Mouse (Mus musculus) stomach, embryonic 15.5 days (tissue): ENCODE measurements around the gene Prkch. TPM values are rescaled to one million over a fixed set of nuclear protein-coding genes. Genes with fewer than 3 reads are reported as not detected.

Experiments
- ATAC-seq: fragments of 200-750 bp; cut with Nextera tagmentation; 2 replicates; pipeline ENCODE4 v1.8.0; 2017; ENCODE audit warnings: low read depth, moderate number of reproducible peaks, moderate TSS enrichment; ENCODE audit not compliant: insufficient read depth, low FRiP score
- H3K27ac ChIP-seq: fragments of 300-500 bp; sonication (generic); 2 replicates; pipeline ENCODE4 v1.5.1; 2015; ENCODE audit warnings: mild to moderate bottlenecking, inconsistent platforms
- H3K27me3 ChIP-seq: fragments of 300-500 bp; sonication (generic); replicated peaks from 2 replicates; pipeline ENCODE4 v1.6.1; 2015; ENCODE audit warnings: inconsistent platforms
- H3K36me3 ChIP-seq: fragments of 300-500 bp; sonication (generic); 2 replicates; pipeline ENCODE4 v1.6.1; 2015; ENCODE audit warnings: inconsistent platforms
- H3K4me1 ChIP-seq: fragments of 300-500 bp; sonication (generic); 2 replicates; pipeline ENCODE4 v1.6.1; 2015; ENCODE audit warnings: inconsistent platforms
- H3K4me2 ChIP-seq: fragments of 300-500 bp; sonication (generic); 2 replicates; pipeline ENCODE4 v1.6.1; 2015; ENCODE audit warnings: mild to moderate bottlenecking, inconsistent platforms
- H3K4me3 ChIP-seq: fragments of 300-500 bp; sonication (generic); replicated peaks from 2 replicates; pipeline ENCODE4 v1.5.1; 2015; ENCODE audit warnings: inconsistent platforms
- H3K9ac ChIP-seq: fragments of 300-500 bp; sonication (generic); 2 replicates; pipeline ENCODE4 v1.6.1; 2015; ENCODE audit warnings: inconsistent platforms
- H3K9me3 ChIP-seq: fragments of 300-500 bp; sonication (generic); 2 replicates; pipeline ENCODE4 v1.6.1; 2016; ENCODE audit warnings: inconsistent platforms
- WGBS: fragments of 180-500 bp; shearing (Covaris S2); methylation state at CpG from one replicate; pipeline ENCODE4 v1.1.7; 2015; 5-methylcytosine and 5-hydroxymethylcytosine counted together
- polyA plus RNA-seq: library from polyadenylated mRNA; unstranded; fragments of >200 nt; fragmentation: Nextera tagmentation; extraction: Ambion mirVana; gene quantifications from 2 replicates; pipeline ENCODE4 v1.2.1, GENCODE M21; 2015

Prkch gene
- polyA plus RNA-seq, 1 experiment from 2014 or later = 11.9 TPM

- H3K4me1 ChIP-seq = no peaks in the 10 kb centered on the region
- H3K27ac ChIP-seq = no peak overlapping the region
- ATAC-seq = no peak
- no peak overlapping the region for H3K9ac ChIP-seq
- no peaks in the 10 kb centered on the region for H3K27me3 ChIP-seq
- no peaks in the 10 kb centered on the region for H3K9me3 ChIP-seq
- H3K4me2 ChIP-seq = no peak overlapping the region
- H3K36me3 ChIP-seq = no peaks in the 10 kb centered on the region
- H3K4me3 ChIP-seq = no peak overlapping the region
- 75% methylated on average over 4 of the region's 4 CpGs for WGBS
These were observed 138.5 kb downstream of the Prkch start for GRCm38 (mm10) chr12:73723067-73723466.

DNA sequence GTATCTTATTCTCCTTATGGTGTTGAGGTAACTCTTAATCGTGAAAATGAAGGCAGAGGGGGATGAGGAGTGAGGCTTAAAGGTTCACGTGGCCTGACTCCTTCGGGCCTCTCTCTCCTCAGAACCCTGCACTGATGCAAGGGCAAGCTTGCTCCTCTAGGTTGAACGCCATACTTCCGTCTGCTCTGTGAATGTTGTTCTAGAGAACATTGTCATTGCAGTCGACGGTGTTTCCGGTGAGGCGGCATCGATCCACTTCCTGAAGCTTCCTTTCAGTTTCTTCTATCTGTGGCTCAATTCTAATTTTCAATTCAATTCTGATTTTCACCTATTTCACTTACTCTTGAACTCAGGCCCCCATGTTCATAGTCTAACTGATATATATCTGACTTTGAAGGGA is 139.3 kb downstream of the Prkch start:
- Histone ChIP-seq H3K36me3 (no peaks in the 10 kb centered on the region), H3K4me1 (no peaks in the 10 kb centered on the region), H3K9me3 (no peaks in the 10 kb centered on the region), H3K27ac (no peak overlapping the region), H3K4me3 (no peak overlapping the region), H3K9ac (no peak overlapping the region), H3K4me2 (no peak overlapping the region), H3K27me3 (no peaks in the 10 kb centered on the region)
- no peak for ATAC-seq
- WGBS = 96% methylated on average over 10 of the region's 10 CpGs

DNA sequence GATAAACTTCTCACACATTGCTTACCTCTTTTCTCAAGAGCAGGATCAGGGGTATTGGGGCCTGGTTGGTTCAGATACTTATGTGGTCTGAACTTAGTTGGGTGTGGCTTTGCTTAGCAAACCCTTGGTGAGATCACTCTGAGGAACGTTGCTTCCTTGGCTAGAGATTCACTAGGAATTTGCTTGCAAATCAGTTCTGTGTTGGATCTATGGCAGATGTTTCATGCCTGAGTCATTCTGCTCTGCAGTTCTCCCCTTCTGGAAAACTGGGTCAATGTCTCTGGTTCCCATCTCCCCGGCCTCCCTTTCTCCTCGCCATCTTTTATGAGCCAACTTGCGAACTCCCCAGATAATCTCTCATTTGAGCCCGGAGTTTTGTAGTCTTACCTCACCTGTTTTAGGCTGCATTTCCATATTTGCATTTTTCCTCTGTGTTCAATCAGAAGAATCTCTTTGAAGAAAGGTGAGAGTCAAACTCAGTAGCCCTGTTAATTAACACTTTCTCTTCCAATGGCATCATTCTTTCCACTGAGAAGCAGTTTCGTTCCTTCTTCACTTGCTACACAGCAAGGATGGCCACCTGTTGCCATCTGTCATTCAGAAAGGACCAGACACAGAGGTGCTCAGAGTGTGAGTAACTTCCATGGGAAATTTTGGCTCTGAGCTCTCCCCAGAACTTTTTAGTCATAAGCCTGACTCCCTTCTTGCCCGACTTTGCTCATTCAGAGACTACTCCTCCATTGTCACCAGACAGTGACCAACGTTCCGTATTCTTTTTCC is 141.4 kb downstream of the Prkch start:
- WGBS = 86% methylated on average over 9 of the region's 9 CpGs
- Histone ChIP-seq H3K27me3 (no peaks in the 10 kb centered on the region), H3K4me3 (no peak overlapping the region), H3K27ac (no peak overlapping the region), H3K9ac (no peak overlapping the region), H3K4me2 (no peak overlapping the region), H3K4me1 (no peaks in the 10 kb centered on the region), H3K36me3 (no peaks in the 10 kb centered on the region), H3K9me3 (no peaks in the 10 kb centered on the region)
- ATAC-seq = no peak

DNA sequence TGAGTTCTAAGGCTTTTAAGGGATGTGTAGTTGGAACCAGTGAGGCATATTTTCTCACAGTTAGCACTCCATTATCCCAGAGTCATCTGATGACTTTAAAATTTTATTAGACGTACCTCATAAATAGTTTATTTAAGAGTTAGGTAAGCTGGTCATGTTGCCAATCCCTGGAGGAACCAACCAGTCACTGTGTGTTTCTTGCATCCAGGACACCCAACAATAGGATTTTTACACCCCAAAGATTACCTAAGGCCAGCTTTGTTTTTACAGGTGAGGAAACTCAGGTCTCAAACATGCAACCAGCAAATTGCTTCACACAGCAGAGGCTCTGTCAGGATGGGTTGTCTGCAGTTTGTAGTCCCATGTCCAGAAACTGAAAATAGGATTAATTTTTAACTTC is 142.4 kb downstream of the Prkch start:
- Histone ChIP-seq H3K4me1 (0 out of 2 replicates have a peak, but pooled peaks cover 3% of the 10 kb centered on the region), H3K4me2 (no peak overlapping the region), H3K9ac (no peak overlapping the region), H3K27me3 (no peaks in the 10 kb centered on the region), H3K36me3 (no peaks in the 10 kb centered on the region), H3K27ac (no peak overlapping the region), H3K9me3 (no peaks in the 10 kb centered on the region), H3K4me3 (no peak overlapping the region)
- WGBS = 83% methylated on average over 1 of the region's 1 CpGs
- ATAC-seq = no peak

- 53% methylated on average over 4 of the region's 4 CpGs for WGBS
- Histone ChIP-seq H3K4me1 (0 out of 2 replicates have a peak, but pooled peaks cover 5% of the 10 kb centered on the region), H3K27ac (no peak overlapping the region), H3K27me3 (no peaks in the 10 kb centered on the region), H3K9me3 (no peaks in the 10 kb centered on the region), H3K36me3 (no peaks in the 10 kb centered on the region), H3K4me3 (no peak overlapping the region), H3K4me2 (no peak overlapping the region), H3K9ac (no peak overlapping the region)
- no peak for ATAC-seq
These were observed 146.0 kb downstream of the Prkch start for GRCm38 (mm10) chr12:73730603-73731002.

DNA sequence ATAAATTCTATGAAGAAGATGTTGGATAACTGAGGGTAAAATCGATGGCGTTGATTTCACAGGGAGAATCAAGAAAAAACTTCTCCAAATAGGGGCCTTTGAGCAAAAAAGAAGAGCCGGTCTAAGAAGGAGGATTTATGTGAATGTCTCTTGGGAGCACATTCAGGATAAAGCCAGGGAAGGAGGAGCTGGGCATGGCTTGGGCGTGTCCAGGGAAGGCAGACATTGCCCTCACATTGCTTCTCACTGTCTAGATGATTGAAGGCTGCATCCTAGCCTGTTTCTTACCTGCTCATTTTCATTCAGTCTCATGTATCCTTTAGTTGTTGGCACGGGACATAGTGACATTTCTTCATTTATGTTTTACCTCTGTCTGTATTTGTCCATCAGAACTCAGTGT is 146.5 kb downstream of the Prkch start:
- Histone ChIP-seq H3K27me3 (no peaks in the 10 kb centered on the region), H3K4me1 (0 out of 2 replicates have a peak, but pooled peaks cover 5% of the 10 kb centered on the region), H3K9ac (no peak overlapping the region), H3K4me3 (no peak overlapping the region), H3K27ac (no peak overlapping the region), H3K36me3 (no peaks in the 10 kb centered on the region), H3K9me3 (no peaks in the 10 kb centered on the region), H3K4me2 (no peak overlapping the region)
- WGBS = 78% methylated on average over 5 of the region's 5 CpGs
- no peak for ATAC-seq

DNA sequence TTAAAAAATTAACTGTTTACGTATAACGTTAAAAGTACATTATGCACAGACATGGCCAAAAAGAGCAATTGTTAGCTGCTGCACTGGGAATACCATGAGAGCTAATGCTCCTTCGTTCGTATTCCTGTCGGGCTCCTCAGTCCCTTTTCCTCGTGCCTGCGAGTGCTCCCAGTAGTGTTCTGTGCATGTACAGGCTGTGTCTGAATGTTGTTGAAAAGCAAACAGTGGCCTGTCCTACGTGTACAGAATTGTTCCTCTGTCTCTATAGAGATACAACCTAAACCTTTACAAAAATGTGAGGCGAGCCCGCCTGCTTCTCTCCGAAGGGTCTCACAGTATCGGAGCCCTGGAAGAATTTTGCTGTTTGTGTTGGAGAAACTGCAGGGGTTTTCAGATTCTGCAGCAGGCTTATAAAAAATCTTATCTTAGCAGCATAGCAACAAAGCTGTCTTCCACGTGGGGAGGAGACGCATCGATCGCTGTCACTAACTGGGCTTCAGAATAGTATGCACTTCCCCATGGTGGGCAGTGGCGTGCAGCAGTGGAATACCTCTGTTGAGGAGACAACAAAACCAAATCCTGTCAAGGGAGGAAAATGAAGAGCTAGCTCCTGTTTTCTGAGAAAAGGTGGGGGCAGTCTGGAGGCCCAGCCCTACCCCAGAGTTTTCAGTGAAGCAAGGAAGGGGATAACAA is 147.4 kb downstream of the Prkch start:
- H3K27me3 ChIP-seq = no peaks in the 10 kb centered on the region
- H3K4me2 ChIP-seq = no peak overlapping the region
- H3K4me1 ChIP-seq = 0 out of 2 replicates have a peak, but pooled peaks cover 5% of the 10 kb centered on the region
- WGBS = 46% methylated on average over 17 of the region's 17 CpGs
- no peak overlapping the region for H3K27ac ChIP-seq
- no peaks in the 10 kb centered on the region for H3K36me3 ChIP-seq
- no peak for ATAC-seq
- H3K9me3 ChIP-seq = no peaks in the 10 kb centered on the region
- H3K9ac ChIP-seq = no peak overlapping the region
- no peak overlapping the region for H3K4me3 ChIP-seq

DNA sequence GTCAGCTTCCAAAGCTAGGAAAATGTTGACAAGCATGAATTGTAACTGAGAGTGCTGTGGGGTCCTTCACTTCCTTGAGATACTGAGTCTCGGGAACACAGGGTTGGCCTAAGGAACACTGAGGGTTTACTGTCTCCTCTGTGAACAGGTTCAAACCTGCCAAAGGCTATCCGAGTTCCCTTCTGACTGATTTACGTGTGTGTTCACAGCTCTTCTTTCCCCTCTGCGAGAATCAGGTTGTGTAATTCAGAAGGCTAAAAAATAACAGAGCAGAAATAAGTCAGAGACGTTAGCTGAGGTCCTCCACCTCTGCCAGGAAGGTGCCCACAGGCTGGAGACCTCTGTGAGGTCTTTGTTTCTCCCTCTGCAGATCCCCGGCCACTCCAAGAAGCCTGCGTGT is 148.3 kb downstream of the Prkch start:
- no peak overlapping the region for H3K9ac ChIP-seq
- H3K9me3 ChIP-seq = no peaks in the 10 kb centered on the region
- no peak overlapping the region for H3K4me3 ChIP-seq
- H3K27me3 ChIP-seq = no peaks in the 10 kb centered on the region
- no peak overlapping the region; the same call in 1 of the 2 replicates for H3K27ac ChIP-seq
- ATAC-seq = no peak
- H3K36me3 ChIP-seq = no peaks in the 10 kb centered on the region
- H3K4me1 ChIP-seq = 0 out of 2 replicates have a peak, but pooled peaks cover 5% of the 10 kb centered on the region
- no peak overlapping the region for H3K4me2 ChIP-seq
- WGBS = 70% methylated on average over 7 of the region's 7 CpGs

DNA sequence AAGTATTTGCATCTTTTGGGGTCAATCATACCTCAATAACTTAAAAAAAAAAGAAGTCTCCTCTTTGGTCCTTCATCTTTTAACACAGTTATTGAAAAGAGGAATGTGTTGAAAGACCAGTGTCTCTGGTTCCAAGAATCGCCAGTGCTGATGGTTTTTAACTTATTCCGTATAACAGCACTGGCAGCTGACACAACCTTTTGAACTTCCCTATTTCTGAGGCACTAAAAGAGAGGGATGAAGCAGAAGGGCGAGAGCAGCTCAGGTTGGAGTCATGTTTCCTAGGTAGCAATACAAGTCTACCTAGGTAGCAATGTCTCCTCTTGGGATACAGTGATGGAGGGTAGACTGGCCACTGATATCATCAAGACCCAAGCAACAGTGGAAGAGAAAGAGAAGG is 152.3 kb downstream of the Prkch start:
- H3K4me2 ChIP-seq = no peak overlapping the region
- H3K27me3 ChIP-seq = no peaks in the 10 kb centered on the region
- H3K36me3 ChIP-seq = no peaks in the 10 kb centered on the region
- H3K27ac ChIP-seq = no peak overlapping the region
- no peak for ATAC-seq
- H3K4me3 ChIP-seq = no peak overlapping the region
- 76% methylated on average over 3 of the region's 3 CpGs for WGBS
- no peaks in the 10 kb centered on the region for H3K9me3 ChIP-seq
- H3K9ac ChIP-seq = no peak overlapping the region
- H3K4me1 ChIP-seq = 0 out of 2 replicates have a peak, but pooled peaks cover 3% of the 10 kb centered on the region

DNA sequence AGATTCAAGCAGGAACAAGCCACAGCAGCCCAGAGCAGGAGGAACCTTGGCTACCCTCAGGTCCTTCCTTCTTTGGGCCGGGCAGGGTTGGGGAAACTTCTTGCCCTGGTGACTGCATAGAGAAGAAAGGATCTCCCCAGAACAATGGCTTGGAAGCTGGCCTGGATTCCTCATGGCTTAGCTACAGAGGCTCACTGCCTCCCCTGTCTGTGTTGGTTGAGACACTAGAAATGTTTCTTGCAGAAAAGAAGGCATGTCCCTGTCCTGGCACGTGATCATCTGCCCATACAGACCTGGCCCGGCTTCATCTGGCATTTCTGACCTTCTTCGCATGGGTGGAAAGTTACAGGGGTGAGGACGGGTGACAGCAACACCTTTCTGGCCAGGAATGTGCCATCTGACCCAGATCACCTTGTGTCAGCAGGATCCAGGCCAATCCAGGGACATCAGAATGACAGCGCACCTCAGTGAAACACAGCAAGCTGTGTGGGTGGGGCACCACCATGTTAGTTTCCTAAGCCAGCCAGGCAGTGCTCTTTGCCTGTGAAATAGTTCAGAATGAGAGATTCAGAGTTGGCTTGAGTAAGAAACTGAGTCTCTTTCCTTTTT is 155.1 kb downstream of the Prkch start:
- ATAC-seq = no peak
- Histone ChIP-seq H3K9ac (no peak overlapping the region), H3K4me3 (no peak overlapping the region), H3K27ac (no peak overlapping the region), H3K9me3 (no peaks in the 10 kb centered on the region), H3K4me1 (no peaks in the 10 kb centered on the region), H3K36me3 (no peaks in the 10 kb centered on the region), H3K27me3 (no peaks in the 10 kb centered on the region), H3K4me2 (no peak overlapping the region)
- 90% methylated on average over 6 of the region's 6 CpGs for WGBS

GRCm38 (mm10) chr12:73742577-73742976 is 158.0 kb downstream of the Prkch start:
- Histone ChIP-seq H3K36me3 (no peaks in the 10 kb centered on the region), H3K4me3 (no peak overlapping the region), H3K27ac (no peak overlapping the region), H3K4me2 (no peak overlapping the region), H3K9ac (no peak overlapping the region), H3K9me3 (no peaks in the 10 kb centered on the region), H3K27me3 (no peaks in the 10 kb centered on the region), H3K4me1 (no peaks in the 10 kb centered on the region)
- ATAC-seq = no peak
- WGBS = 57% methylated on average over 3 of the region's 3 CpGs

- no peak for ATAC-seq
- no peaks in the 10 kb centered on the region for H3K9me3 ChIP-seq
- no peaks in the 10 kb centered on the region for H3K27me3 ChIP-seq
- no peak overlapping the region for H3K4me3 ChIP-seq
- no peak overlapping the region for H3K4me2 ChIP-seq
- no peak overlapping the region for H3K27ac ChIP-seq
- no peak overlapping the region for H3K9ac ChIP-seq
- H3K4me1 ChIP-seq = no peaks in the 10 kb centered on the region
- no peaks in the 10 kb centered on the region for H3K36me3 ChIP-seq
These were observed 158.5 kb downstream of the Prkch start for GRCm38 (mm10) chr12:73743087-73743486.
